Mouse (Mus musculus) midbrain, embryonic 12.5 days (tissue): ENCODE measurements around the gene Smok2a. TPM values are rescaled to one million over a fixed set of nuclear protein-coding genes. Genes with fewer than 3 reads are reported as not detected.
"Not testable (repeated sequence)": the region's sequence is repeated elsewhere in the genome, so short reads cannot be mapped to it uniquely, and the experiment has no call there.

ENCODE experiments used
- ATAC-seq: fragments of 200-750 bp; cut with Nextera tagmentation; 2 replicates; pipeline ENCODE4 v1.8.0; 2017; ENCODE audit warnings: low read depth, moderate TSS enrichment, moderate library complexity; ENCODE audit not compliant: low FRiP score
- H3K27ac ChIP-seq: fragments of 300-500 bp; sonication (generic); replicated peaks from 2 replicates; pipeline ENCODE4 v1.5.1; 2016; ENCODE audit warnings: mild to moderate bottlenecking
- H3K27me3 ChIP-seq: fragments of 300-500 bp; sonication (generic); 2 replicates; pipeline ENCODE4 v1.6.1; 2016; ENCODE audit warnings: mild to moderate bottlenecking
- H3K36me3 ChIP-seq: fragments of 300-500 bp; sonication (generic); 2 replicates; pipeline ENCODE4 v1.6.1; 2016
- H3K4me1 ChIP-seq: fragments of 300-500 bp; sonication (generic); 2 replicates; pipeline ENCODE4 v1.6.1; 2016
- H3K4me2 ChIP-seq: fragments of 300-500 bp; sonication (generic); replicated peaks from 2 replicates; pipeline ENCODE4 v1.6.1; 2016; ENCODE audit warnings: mild to moderate bottlenecking, moderate library complexity
- H3K4me3 ChIP-seq: fragments of 300-500 bp; sonication (generic); 2 replicates; pipeline ENCODE4 v1.5.1; 2016; ENCODE audit warnings: mild to moderate bottlenecking
- H3K9ac ChIP-seq: fragments of 300-500 bp; sonication (generic); replicated peaks from 2 replicates; pipeline ENCODE4 v1.6.1; 2016; ENCODE audit warnings: mild to moderate bottlenecking, moderate library complexity
- H3K9me3 ChIP-seq: fragments of 300-500 bp; sonication (generic); 2 replicates; pipeline ENCODE4 v1.6.1; 2016; ENCODE audit warnings: mild to moderate bottlenecking
- WGBS: fragments of 180-500 bp; shearing (Covaris S2); methylation state at CpG from one replicate; pipeline ENCODE4 v1.1.7; 2016; 5-methylcytosine and 5-hydroxymethylcytosine counted together
- polyA plus RNA-seq: library from polyadenylated mRNA; unstranded; fragments of >200 nt; fragmentation: Nextera tagmentation; extraction: Ambion mirVana; gene quantifications from 2 replicates; pipeline ENCODE4 v1.2.1, GENCODE M21; 2016

Gene Smok2a
- polyA plus RNA-seq, result not detected in 2 replicates

DNA sequence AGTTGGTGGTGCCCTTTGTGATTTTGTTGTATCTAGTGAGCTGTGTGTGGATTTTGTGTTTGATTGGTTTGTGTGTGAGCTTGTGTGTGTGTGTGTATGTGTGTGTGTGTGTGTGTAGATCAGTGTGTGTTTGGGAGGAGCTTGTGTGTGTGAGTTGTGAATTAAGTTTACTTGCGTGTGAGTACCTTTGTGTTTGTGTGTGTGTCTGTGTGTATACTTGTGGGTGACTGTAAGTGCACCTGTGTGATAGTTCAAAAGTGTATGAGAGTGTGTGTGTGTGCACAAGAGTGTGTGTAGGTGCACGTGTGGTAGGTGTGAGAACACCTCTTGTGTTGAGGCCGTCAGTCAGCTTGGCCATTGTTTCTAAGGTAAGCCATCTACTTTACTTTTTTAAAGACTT lies at the start of gene Smok2a:
Gene Smok2a (plus strand): TSS at position 301 of the 400 bp plus-strand sequence.
- ATAC-seq, result no peak
- WGBS, result 90% methylated on average over 3 of the region's 3 CpGs
- Histone ChIP-seq H3K4me3 (no peak within 1 kb of the TSS), H3K27me3 (no peaks in the 10 kb centered on the region), H3K4me2 (no peak within 1 kb of the TSS), H3K36me3 (no peaks in the 10 kb centered on the region), H3K4me1 (no peaks in the 10 kb centered on the region), H3K9me3 (peaks cover 89% of the 10 kb centered on the region), H3K9ac (no peak within 1 kb of the TSS), H3K27ac (no peak within 1 kb of the TSS)

DNA sequence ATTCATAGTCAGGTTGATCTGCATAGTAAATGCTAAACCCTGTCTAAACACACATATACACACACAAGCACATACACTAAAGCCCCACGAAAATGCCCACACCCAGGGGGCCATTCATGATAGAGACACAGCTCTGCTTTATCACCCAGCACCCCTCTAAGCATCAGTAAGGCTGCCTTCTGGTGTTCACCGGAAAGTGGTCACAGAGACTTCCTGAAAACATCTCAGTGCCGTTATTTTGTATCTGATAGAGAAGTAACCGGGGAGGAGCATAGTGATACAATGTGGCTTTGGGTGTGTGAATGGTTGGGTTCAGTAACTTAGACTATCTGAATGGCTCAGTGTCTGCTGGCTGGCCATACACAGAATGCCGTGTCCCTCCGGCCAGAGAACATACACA lies 47.4 kb upstream of the Smok2a start:
- H3K27ac ChIP-seq, H3K9me3 ChIP-seq, H3K36me3 ChIP-seq, ATAC-seq, H3K4me3 ChIP-seq, H3K9ac ChIP-seq, H3K27me3 ChIP-seq, H3K4me1 ChIP-seq, H3K4me2 ChIP-seq: not testable (repeated sequence)
- WGBS, result 86% methylated on average over 6 of the region's 6 CpGs

DNA sequence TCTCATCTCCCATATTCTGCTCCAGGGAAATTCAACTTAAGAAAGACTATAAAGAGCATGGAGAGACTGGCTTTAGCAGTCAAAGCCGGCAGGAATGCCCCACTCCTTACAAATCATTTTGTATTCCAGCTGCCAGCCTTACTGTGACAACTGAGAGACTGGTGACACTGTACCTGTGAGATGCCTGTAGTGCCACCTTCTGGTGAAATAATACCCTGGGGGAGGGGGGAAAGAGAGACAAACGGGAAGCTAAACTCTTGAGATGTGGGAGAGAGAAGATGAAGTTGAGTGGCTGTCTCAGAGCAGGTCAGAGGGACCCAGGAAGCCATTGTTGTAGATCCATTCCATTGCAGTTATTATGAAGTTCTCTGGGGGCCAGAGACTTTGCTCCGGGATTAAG lies 47.0 kb upstream of the Smok2a start:
- not testable (repeated sequence) for ATAC-seq, H3K4me3 ChIP-seq

DNA sequence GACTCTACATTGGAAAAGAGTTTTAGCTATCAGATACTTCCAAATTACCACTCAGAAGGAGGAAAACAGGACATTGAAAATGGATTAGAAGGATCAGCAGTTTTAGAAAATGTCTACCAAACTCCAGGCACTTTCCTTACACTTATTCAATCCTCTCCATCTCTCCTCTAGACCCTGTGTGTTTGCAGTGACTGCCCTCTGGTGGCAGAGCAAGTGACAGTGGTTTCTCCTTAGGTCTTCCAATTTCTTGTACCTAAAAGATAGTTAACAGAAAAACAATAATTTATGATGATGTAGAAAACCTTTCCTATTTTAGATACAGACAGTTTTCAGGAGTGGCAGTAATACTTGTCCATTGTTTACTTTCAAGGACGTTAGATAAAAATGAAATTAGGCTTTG lies 45.4 kb upstream of the Smok2a start:
- not testable (repeated sequence) for H3K9ac ChIP-seq, H3K27me3 ChIP-seq, H3K27ac ChIP-seq, H3K36me3 ChIP-seq, H3K4me3 ChIP-seq, H3K4me1 ChIP-seq, ATAC-seq, H3K4me2 ChIP-seq
- peaks cover 17% of the 10 kb centered on the region for H3K9me3 ChIP-seq
- 30% methylated on average over 1 of the region's 1 CpGs for WGBS

More for the DNA sequence above, 47.0 kb upstream of the Smok2a start:
- H3K36me3 ChIP-seq, H3K4me2 ChIP-seq, H3K9ac ChIP-seq, H3K27me3 ChIP-seq, H3K4me1 ChIP-seq, H3K27ac ChIP-seq: not testable (repeated sequence)
- H3K9me3 ChIP-seq, result peaks cover 11% of the 10 kb centered on the region
- 65% methylated on average over 2 of the region's 3 CpGs for WGBS

DNA sequence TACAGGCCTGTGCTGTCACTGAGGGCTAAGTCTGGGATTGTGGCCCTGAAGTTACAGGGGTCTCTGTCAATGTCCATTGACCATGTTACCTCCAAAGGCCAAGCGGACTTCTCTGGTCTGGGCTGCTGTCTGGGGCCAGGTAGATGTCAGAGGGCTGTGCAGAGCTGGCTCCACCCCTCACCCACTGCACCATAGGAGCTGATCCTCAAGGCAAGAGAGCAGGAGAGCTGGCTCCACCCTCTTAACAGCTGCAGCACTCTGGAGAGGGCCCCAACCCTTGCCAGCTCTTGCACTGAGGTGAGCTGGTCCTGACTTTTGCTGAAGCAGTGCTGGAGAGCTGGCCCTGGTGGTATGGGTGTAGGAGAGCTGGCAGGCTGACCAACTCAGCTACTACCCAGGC lies 43.2 kb upstream of the Smok2a start:
- peaks cover 38% of the 10 kb centered on the region for H3K9me3 ChIP-seq
- not testable (repeated sequence) for H3K27ac ChIP-seq, H3K4me1 ChIP-seq, H3K36me3 ChIP-seq, H3K4me3 ChIP-seq, H3K4me2 ChIP-seq, H3K9ac ChIP-seq, H3K27me3 ChIP-seq
- WGBS, result 51% methylated on average over 1 of the region's 1 CpGs
- ATAC-seq, result peak; percentile 52; the same call in 1 of the 2 replicates

DNA sequence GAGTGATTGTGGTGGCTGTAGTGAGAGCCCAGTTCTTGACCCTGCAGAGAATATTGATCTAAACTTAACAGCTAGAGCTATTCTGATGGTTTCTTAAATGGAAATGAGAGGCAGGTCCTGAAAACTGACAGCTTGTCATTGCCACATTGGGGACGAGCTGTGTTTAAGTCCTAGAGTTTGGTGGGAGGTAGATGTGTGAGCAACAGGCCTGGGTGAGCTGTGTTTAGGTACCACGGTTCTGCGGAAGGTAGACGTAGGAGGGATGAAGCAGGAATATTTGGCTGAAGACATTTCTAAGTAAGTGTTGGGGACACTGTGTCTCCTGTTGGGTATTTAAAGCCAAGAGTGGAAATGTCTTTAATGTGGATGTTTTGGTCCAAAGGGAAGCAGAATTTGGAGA lies 42.0 kb upstream of the Smok2a start:
- H3K36me3 ChIP-seq, H3K4me1 ChIP-seq, ATAC-seq, H3K4me3 ChIP-seq, H3K9ac ChIP-seq, H3K27ac ChIP-seq, H3K4me2 ChIP-seq, H3K27me3 ChIP-seq: not testable (repeated sequence)
- 84% methylated on average over 4 of the region's 4 CpGs for WGBS
- peaks cover 40% of the 10 kb centered on the region for H3K9me3 ChIP-seq

DNA sequence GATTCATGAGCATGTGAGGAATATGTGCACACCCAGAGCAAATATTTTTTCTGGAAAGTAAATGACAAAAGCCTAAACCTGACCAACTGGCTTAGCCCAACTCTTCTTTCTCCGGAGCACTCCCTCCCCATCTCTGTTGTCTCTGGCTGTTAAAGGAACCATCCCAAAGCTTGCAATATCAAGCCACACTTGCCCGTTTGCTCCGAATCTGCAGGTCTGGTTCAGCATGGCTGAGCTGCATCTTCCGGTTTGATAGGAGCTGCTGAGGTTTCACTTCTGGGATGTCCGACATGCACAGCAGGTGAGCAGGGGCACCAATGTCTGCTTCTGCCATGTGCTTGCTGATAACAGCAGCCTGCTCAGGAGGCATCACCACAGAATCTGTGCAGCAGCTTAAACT lies 40.5 kb upstream of the Smok2a start:
- WGBS, result 90% methylated on average over 5 of the region's 5 CpGs

DNA sequence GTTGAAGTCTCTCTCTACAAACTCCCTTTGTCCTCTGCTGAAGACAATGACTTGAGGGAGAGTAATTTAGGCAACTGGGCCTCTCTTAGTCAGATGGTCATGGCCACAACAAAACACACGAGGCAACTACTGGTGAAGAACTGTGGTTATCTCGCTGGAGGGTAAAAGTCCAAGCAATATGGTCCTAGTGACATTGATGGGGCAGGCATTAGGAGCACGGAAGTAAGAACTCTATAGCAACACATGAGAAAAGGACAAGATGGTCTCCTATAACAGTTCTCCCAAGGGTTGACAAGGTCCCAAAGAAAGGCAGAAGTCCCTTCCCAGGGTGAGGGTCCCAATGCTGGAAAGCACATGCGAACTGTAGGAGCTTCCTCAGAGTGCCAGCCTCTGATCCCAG lies 38.3 kb upstream of the Smok2a start:
- H3K9ac ChIP-seq, H3K4me2 ChIP-seq, H3K36me3 ChIP-seq, H3K27ac ChIP-seq, H3K27me3 ChIP-seq, ATAC-seq, H3K4me3 ChIP-seq, H3K4me1 ChIP-seq: not testable (repeated sequence)
- 76% methylated on average over 3 of the region's 4 CpGs for WGBS
- H3K9me3 ChIP-seq, result peaks cover 61% of the 10 kb centered on the region

More for the DNA sequence above, 40.5 kb upstream of the Smok2a start:
- not testable (repeated sequence) for H3K4me2 ChIP-seq, H3K27me3 ChIP-seq, H3K27ac ChIP-seq, H3K36me3 ChIP-seq, H3K9ac ChIP-seq, H3K4me3 ChIP-seq, ATAC-seq, H3K4me1 ChIP-seq
- H3K9me3 ChIP-seq, result peaks cover 46% of the 10 kb centered on the region

DNA sequence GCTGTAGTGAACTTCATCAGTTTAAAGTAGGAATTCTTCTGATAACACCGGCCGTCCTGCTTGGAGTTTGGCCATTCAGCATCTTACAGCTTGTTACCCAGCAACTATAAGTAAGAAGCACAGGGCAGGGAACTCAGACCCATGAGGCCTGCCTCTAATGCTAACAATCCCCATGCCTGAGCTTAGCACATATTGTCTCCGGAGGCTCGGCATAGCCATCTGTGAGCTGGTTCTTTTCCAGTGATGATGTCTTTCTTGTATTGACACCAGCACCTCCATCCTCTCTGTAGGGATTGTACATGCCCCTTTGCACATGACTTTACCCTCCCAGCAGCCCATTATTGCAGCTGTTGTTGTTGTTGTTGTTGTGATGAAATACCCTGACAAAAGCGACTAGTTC lies 36.5 kb upstream of the Smok2a start:
- not testable (repeated sequence) for H3K4me2 ChIP-seq, H3K27me3 ChIP-seq, H3K27ac ChIP-seq, H3K36me3 ChIP-seq, ATAC-seq, H3K9ac ChIP-seq, H3K4me3 ChIP-seq, H3K4me1 ChIP-seq
- peaks cover 60% of the 10 kb centered on the region for H3K9me3 ChIP-seq
- WGBS, result 90% methylated on average over 5 of the region's 5 CpGs

DNA sequence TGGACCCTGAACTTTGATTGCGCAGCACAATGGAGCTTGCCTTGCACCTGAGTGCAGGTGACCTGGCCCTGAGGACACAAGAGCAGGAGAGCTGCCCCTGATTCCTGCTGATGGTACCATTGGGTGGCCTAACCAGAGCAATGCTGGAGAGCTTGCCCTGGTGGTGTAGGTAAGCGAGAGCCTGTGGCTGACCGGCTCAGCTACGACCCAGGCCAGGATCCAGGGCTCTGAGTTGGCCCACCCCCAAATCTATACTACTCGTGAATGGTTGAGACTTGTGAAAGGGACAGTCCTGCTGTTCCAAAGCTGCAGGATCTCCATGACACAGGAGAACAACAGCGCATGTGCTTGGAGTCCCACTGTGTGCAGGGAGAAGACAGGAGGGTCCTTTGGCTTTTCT lies 34.4 kb upstream of the Smok2a start:
- ATAC-seq, result peak; percentile 39; the same call in 1 of the 2 replicates
- not testable (repeated sequence) for H3K4me2 ChIP-seq, H3K4me3 ChIP-seq, H3K4me1 ChIP-seq, H3K36me3 ChIP-seq, H3K27me3 ChIP-seq, H3K9ac ChIP-seq, H3K27ac ChIP-seq
- H3K9me3 ChIP-seq, result peaks cover 55% of the 10 kb centered on the region
- WGBS, result 84% methylated on average over 6 of the region's 6 CpGs

DNA sequence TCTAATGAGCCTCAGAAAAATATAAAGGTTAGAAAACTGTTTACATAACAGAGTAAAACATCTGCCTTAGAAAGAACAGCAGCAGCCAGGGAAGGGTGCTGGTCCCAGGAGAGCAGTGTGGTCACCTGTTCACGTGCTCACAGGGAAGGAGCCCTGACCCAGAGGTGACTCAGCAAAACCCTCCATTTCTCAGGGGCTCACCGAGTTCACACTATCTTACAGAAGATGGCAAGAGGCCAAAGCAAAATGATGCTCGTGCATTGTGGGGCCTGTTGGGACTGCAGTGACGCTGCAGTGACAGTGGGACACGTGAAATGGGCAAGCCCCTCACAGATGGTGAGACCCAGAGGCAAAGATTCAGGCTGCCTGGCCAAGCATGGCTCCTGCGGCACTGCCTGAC lies 33.4 kb upstream of the Smok2a start:
- peaks cover 51% of the 10 kb centered on the region for H3K9me3 ChIP-seq
- not testable (repeated sequence) for H3K9ac ChIP-seq, H3K27me3 ChIP-seq, H3K4me2 ChIP-seq, H3K4me3 ChIP-seq, H3K27ac ChIP-seq, H3K4me1 ChIP-seq, H3K36me3 ChIP-seq, ATAC-seq
- WGBS, result 69% methylated on average over 6 of the region's 6 CpGs

DNA sequence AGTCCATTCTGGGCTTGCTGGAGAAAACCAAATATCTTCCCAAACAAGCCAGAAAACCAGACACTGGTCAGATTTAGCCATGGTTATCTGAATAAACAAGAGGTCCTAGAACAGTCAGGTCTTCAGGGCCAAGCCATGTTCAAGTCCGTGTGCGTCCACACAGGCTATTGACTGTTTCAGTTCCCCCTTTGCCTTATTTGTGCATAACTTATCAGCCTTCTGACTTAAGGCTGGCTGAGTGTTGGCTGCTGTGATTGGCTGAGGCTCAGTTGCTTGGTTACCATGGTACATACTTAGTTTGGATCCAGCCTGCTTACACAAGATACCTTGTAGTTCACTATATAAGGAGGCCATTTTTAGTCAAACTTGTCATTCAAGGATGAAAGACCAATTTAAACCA lies 32.1 kb upstream of the Smok2a start:
- H3K4me1 ChIP-seq, H3K9ac ChIP-seq, H3K27me3 ChIP-seq, ATAC-seq, H3K27ac ChIP-seq, H3K4me3 ChIP-seq, H3K36me3 ChIP-seq, H3K4me2 ChIP-seq: not testable (repeated sequence)
- WGBS, result 93% methylated on average over 2 of the region's 2 CpGs
- peaks cover 58% of the 10 kb centered on the region for H3K9me3 ChIP-seq

DNA sequence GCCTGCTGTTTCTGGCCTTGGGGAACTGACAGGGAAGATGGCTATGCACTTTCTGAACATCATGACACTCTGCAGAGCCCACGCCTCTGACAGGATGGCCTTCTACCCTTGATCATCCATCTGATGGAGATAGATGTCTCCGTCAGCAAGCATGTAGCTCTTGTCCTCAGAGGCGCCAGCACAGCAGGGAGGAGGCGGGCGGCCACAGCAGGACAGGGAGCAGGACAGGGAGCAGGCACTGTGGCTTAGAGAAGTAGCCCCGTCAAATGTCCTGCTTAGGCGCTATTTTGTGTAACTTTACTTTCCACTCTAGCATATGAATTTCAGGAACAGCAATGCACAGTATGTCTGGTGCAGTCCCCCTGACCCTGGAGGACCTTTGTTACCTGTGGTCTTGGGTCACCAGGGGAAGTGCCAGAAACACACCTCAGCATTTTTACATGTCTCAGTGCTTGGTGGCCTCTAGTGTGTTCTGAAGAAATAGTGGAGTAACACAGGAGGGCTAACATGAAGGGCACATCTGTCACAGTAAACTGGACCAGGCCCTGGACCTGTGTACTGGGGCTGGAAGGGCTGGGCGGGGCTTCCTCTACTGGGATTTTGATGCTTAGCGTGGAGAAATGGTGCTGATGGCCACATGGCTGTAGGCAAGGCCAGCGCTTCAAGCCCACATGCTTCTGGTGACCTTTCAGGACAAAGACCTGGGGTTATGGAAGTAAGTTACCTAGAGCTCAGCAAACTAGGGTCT lies 30.0 kb upstream of the Smok2a start:
- H3K36me3 ChIP-seq, H3K27ac ChIP-seq, H3K4me3 ChIP-seq, H3K27me3 ChIP-seq, H3K9ac ChIP-seq, H3K4me1 ChIP-seq, ATAC-seq, H3K4me2 ChIP-seq: not testable (repeated sequence)
- 85% methylated on average over 10 of the region's 10 CpGs for WGBS
- H3K9me3 ChIP-seq, result peaks cover 63% of the 10 kb centered on the region
